Mouse (Mus musculus) T-helper 2 cell (primary cell): ENCODE results near the gene Pkhd1.
"Not testable (repeated sequence)": the region's sequence is repeated elsewhere in the genome, so short reads cannot be mapped to it uniquely, and the experiment has no call there.

Experiments used
- in situ Hi-C: fragments of 300-600 bp; cut with MboI, MseI; formaldehyde crosslinking; loops from one replicate; pipeline ENCODE4 v1.15.1; 2025; ENCODE audit warnings: high pct_unique_total_duplicates

Pkhd1 gene

GRCm38 (mm10) chr1:20486087-20486486, 131.8 kb downstream of the Pkhd1 start:
- in situ Hi-C loops = no loop called here

DNA sequence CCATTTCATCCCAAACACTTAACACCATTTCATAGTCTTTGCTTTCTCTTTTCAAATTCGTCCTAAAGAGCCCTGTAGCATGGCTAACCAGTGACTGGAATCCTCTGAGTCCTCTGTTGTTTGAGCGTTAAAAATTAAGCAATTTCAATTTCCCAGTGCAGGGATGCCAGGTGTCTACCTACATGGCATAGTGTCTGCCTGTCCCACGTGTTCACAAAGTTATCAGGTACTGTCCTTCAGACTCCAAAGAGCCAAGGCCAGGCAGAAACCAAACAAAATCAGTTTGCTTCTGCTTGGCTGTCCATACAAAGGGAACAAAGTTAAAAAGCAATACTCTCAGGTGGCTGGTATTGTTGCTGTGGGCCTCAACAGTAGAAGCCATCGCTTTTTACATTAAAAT, 136.0 kb downstream of the Pkhd1 start:
- in situ Hi-C loops = no loop called here

GRCm38 (mm10) chr1:20478695-20479094, 139.2 kb downstream of the Pkhd1 start:
- in situ Hi-C loops = no loop called here

- in situ Hi-C loops = no loop called here
Observed at GRCm38 (mm10) chr1:20478266-20478659, 139.6 kb downstream of the Pkhd1 start.

GRCm38 (mm10) chr1:20477561-20478265, 140.2 kb downstream of the Pkhd1 start:
- in situ Hi-C loops = no loop called here

- in situ Hi-C loops = no loop called here
Observed at GRCm38 (mm10) chr1:20470770-20471169, 147.1 kb downstream of the Pkhd1 start.

DNA sequence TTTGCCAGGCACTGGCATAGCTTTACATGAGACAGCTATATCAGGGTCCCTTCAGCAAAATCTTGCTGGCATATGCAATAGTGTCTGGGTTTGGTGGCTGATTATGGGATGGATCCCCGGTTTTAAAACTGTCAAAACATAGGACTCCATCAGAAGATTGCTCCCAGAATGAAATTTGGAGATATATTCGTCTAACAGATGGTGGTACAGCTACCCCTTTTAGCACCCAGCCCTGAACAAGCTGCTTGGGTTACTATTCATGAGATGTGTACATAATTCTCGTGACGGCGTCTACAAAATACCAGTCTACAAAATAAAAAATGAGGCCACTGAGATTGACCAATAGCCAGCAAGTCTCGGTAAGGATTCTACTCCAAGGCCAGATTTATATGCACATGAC, 147.5 kb downstream of the Pkhd1 start:
- in situ Hi-C loops = no loop called here

DNA sequence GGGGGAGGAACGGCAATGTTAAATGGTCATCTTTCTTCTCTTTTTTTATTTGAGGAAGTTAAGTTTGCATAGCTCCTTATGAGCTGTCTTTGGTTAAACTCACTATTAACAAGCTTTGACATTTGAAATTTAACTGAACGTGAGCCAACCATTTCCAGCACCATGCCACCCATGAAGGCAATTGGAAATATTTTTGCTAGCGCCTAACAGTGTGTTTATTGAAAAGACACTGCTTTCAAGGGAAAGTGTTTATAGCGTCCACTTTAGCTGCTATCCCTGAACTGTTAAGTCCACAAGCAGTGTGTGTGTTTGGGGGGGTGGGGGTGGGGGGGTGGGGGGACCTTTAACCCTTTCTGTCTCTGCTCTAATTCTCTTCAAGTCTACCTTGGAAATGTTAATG, 151.4 kb downstream of the Pkhd1 start:
- in situ Hi-C loops = no loop called here

GRCm38 (mm10) chr1:20454621-20455020, 163.2 kb downstream of the Pkhd1 start:
- in situ Hi-C loops = no loop called here

DNA sequence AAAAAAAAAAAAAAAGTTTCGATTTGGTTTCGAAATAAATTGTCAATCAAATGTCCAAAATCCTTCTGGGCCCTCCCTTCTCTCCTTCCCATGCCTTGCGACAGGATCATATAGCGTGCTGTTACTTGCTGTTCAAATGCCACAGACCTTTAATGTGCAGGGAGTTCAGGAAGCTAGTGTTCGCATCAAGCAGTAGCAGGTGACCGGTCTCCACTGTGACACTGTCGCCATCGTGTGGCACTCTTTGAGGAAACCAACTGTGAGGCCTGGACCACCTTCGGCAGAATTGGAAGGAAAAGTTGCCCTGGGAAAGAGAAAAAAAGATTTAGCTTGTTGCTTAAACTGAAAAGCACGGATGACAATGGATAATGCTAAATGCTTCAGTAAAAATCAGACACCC, 167.8 kb downstream of the Pkhd1 start:
- in situ Hi-C loops = no loop called here

- in situ Hi-C loops = not testable (repeated sequence)
Observed at GRCm38 (mm10) chr1:20432026-20432425, 185.8 kb downstream of the Pkhd1 start.

GRCm38 (mm10) chr1:20429056-20429394, 188.8 kb downstream of the Pkhd1 start:
- in situ Hi-C loops = no loop called here

GRCm38 (mm10) chr1:20428370-20429055, 189.4 kb downstream of the Pkhd1 start:
- in situ Hi-C loops = no loop called here

DNA sequence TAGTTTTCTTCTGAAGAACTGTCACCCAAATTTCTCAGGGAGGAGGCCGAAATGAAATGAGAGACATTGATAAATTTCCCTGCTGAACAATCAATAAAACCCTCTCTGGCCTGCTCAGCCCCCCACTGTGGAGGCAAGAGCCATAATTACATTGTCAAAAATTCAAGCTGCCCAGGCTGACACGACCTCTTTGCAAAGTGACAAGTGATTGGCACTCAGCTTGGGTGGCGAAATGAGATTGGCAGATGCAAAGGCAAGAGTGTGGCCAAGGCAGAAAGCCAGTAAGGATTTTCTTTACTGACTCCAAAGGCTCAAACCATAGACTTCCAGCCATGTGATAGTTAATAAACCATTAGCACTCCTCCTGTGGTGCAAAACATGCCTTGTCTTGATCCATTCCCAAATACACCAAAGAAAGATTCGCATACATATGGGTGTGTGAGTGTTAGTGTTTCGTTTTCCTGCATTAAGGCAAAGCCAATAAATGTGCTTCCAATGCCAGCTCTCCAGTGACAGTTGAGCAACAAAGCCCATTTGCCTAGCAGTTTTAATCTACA, 208.4 kb downstream of the Pkhd1 start:
- in situ Hi-C loops = no loop called here

- in situ Hi-C loops = no loop called here
Observed at GRCm38 (mm10) chr1:20398319-20398718, 219.5 kb downstream of the Pkhd1 start.

DNA sequence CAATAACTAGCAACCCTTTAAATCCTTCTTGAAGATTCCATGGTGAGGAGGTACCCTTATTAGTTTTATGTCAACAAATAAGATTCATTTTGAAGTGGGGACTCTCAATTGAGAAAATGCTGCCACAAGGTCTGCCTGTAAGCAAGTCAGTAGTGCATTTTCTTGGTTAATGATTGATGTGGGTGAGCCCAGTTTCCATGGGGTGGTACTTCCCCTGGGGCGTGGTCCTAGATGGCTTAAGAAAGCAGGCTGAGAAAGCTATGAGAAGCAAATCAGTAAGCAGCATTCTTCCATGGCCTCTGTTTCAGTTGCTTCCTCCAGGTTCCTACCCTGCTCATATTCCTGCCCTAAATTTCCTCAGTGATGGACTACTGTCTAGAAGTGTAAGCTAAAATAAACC, 253.4 kb downstream of the Pkhd1 start:
- in situ Hi-C loops = no loop called here

DNA sequence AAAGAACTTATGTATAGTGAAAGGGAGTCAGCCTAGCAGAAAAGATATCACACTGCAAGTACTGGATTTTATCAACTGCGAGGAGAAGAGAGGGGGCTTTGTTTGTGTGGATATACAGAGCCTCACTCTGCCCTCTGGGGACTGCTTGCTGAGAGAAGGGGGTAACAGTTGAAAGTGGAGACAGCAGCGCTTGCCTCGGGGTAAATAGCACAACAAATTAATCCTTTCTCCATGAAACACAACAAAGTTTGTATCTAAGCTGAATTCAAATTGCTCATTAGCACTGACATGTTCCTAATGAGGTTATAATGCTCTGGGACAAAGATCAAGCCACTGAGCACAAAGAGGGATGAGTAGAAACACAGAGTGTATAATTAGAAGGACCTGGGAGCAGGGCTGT, 273.2 kb downstream of the Pkhd1 start:
- in situ Hi-C loops = no loop called here

DNA sequence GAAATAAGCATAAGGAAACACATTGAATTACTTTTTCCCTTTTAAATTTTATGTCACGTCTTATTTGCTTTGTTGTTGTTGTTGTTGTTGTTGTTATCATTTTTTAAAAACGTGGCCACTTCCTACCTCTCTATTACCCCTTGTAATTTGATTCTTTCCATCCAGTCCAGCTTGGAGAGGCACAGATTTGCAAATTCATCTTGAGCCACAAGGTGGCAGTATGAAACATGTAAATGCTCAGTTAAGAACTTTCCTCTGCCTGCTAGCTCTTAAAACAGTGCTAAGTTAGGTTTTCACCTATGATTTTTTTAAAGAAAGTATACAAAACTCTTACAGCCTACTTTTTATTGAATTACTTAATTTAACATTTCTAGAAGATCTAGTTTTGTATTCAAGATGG, 306.4 kb downstream of the Pkhd1 start:
- in situ Hi-C loops = loop anchor here (5.0 kb wide), 1 partner anchor 201 kb away; no protein-coding TSS in a partner anchor

DNA sequence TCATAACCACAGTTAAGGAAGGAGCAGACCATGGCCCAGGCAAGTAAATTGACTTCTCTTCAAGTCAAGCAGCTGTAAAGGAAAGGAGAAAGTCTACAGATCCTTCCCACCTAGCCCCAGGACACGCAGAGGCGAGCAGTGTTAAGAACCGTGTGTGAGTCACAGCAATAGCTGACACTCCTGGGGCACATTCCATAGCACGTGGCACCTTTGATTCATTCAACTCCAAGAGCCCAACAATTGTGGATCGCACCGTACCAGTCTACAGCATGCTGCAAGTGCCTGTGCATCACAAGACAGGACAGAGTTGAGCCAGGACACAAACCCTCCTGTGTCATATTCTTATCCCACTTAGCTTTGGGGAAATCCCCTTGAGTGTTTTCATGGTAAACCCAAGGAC, 306.9 kb downstream of the Pkhd1 start:
- in situ Hi-C loops = loop anchor here (5.0 kb wide), 1 partner anchor 201 kb away; no protein-coding TSS in a partner anchor

DNA sequence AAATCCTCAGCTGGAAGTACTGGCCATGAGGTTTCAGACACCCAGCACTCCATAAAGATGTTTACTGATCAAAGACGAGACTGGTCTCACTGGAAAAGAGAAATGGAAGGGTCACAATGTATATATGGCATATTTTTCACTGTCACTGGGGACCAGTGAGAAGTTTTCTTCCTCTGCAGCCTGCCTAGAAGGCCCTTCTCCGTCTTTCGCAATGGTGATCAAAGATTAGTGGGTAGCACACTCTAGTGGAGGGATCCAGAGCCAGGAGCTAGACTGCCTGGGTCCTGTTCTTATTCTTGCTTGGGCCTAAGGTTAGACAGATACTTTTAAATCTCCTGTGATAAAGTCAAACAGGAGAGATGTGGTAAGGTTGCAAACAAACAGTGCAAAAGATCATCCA, 311.7 kb downstream of the Pkhd1 start:
- in situ Hi-C loops = no loop called here

GRCm38 (mm10) chr1:20302943-20303578, 314.8 kb downstream of the Pkhd1 start:
- in situ Hi-C loops = no loop called here

GRCm38 (mm10) chr1:20302187-20302942, 315.5 kb downstream of the Pkhd1 start:
- in situ Hi-C loops = no loop called here
